Mouse (Mus musculus): ENCODE measurements at regions not wholly inside any gene's neighbourhood (a gene's known extent, or its start where the extent isn't known, plus 50 kb on each side); places are given as distances from the start of the nearest gene placed in this dataset.

GRCm38 (mm10) chr14:99547931-99548330 is 249.4 kb downstream of the Klf5 start:
- H3K4me1 ChIP-seq (ENCODE audit: insufficient read depth, low read length): no peaks in the 10 kb centered on the region
- no peak overlapping the region for H3K9ac ChIP-seq (replicated peaks; ENCODE audit: low read length, poor library complexity, severe bottlenecking)
- H3K4me3 ChIP-seq (ENCODE audit: low read depth, low read length): no peak overlapping the region
- H3K9me3 ChIP-seq (ENCODE audit: low read length): no peaks in the 10 kb centered on the region
- no peak overlapping the region for H3K27ac ChIP-seq (ENCODE audit: low read depth, low read length)
- no peak overlapping the region for H3K4me2 ChIP-seq (ENCODE audit: low read depth, low read length, poor library complexity, severe bottlenecking)
- H3K27me3 ChIP-seq (ENCODE audit: insufficient read depth, low read length): no peaks in the 10 kb centered on the region
- no peak for TF ChIP-seq CTCF (IDR thresholded peaks at IDR 0.05)
- ATAC-seq (ENCODE audit: low FRiP score): no peak
- WGBS: 86% methylated on average over 6 of the region's 6 CpGs
- DNase-seq (ENCODE audit: low spot score): no peak
- no peaks in the 10 kb centered on the region for H3K36me3 ChIP-seq (ENCODE audit: insufficient read depth, low read length)

- no peak for TF ChIP-seq CTCF (IDR thresholded peaks at IDR 0.05)
- Histone ChIP-seq H3K4me3 (ENCODE audit: low read depth, low read length) (no peak overlapping the region), H3K9ac (replicated peaks; ENCODE audit: low read length, poor library complexity, severe bottlenecking) (no peak overlapping the region), H3K4me2 (ENCODE audit: low read depth, low read length, poor library complexity, severe bottlenecking) (no peak overlapping the region), H3K9me3 (ENCODE audit: low read length) (no peaks in the 10 kb centered on the region), H3K27me3 (ENCODE audit: insufficient read depth, low read length) (no peaks in the 10 kb centered on the region), H3K27ac (ENCODE audit: low read depth, low read length) (no peak overlapping the region), H3K36me3 (ENCODE audit: insufficient read depth, low read length) (no peaks in the 10 kb centered on the region), H3K4me1 (ENCODE audit: insufficient read depth, low read length) (no peaks in the 10 kb centered on the region)
- 90% methylated on average over 14 of the region's 14 CpGs for WGBS
- ATAC-seq (ENCODE audit: low FRiP score): no peak
- DNase-seq (ENCODE audit: low spot score): no peak
These were observed 250.1 kb downstream of the Klf5 start for GRCm38 (mm10) chr14:99548363-99549248.

GRCm38 (mm10) chr14:99564024-99564423 is 265.5 kb downstream of the Klf5 start:
- Histone ChIP-seq H3K36me3 (ENCODE audit: insufficient read depth, low read length) (no peaks in the 10 kb centered on the region), H3K27ac (ENCODE audit: low read depth, low read length) (no peak overlapping the region), H3K4me3 (ENCODE audit: low read depth, low read length) (no peak overlapping the region), H3K4me2 (ENCODE audit: low read depth, low read length, poor library complexity, severe bottlenecking) (no peak overlapping the region), H3K9me3 (ENCODE audit: low read length) (no peaks in the 10 kb centered on the region), H3K4me1 (ENCODE audit: insufficient read depth, low read length) (no peaks in the 10 kb centered on the region), H3K27me3 (ENCODE audit: insufficient read depth, low read length) (no peaks in the 10 kb centered on the region), H3K9ac (replicated peaks; ENCODE audit: low read length, poor library complexity, severe bottlenecking) (no peak overlapping the region)
- WGBS: 91% methylated on average over 9 of the region's 9 CpGs
- ATAC-seq (ENCODE audit: low FRiP score) (no peak), DNase-seq (ENCODE audit: low spot score) (no peak)
- no peak for TF ChIP-seq CTCF (IDR thresholded peaks at IDR 0.05)

GRCm38 (mm10) chr14:99574146-99574545 is 275.7 kb downstream of the Klf5 start:
- TF ChIP-seq CTCF (IDR thresholded peaks at IDR 0.05): no peak

GRCm38 (mm10) chr14:99578665-99579064 is 280.2 kb downstream of the Klf5 start:
- DNase-seq (ENCODE audit: low spot score) (peak; percentile 9), ATAC-seq (ENCODE audit: low FRiP score) (no peak)
- Histone ChIP-seq H3K27me3 (ENCODE audit: insufficient read depth, low read length) (no peaks in the 10 kb centered on the region), H3K27ac (ENCODE audit: low read depth, low read length) (no peak overlapping the region), H3K36me3 (ENCODE audit: insufficient read depth, low read length) (no peaks in the 10 kb centered on the region), H3K4me2 (ENCODE audit: low read depth, low read length, poor library complexity, severe bottlenecking) (no peak overlapping the region), H3K4me3 (ENCODE audit: low read depth, low read length) (no peak overlapping the region), H3K4me1 (ENCODE audit: insufficient read depth, low read length) (0 out of 2 replicates have a peak, but pooled peaks cover 3% of the 10 kb centered on the region), H3K9ac (replicated peaks; ENCODE audit: low read length, poor library complexity, severe bottlenecking) (no peak overlapping the region), H3K9me3 (ENCODE audit: low read length) (no peaks in the 10 kb centered on the region)
- TF ChIP-seq CTCF (IDR thresholded peaks at IDR 0.05): no peak
- WGBS: 69% methylated on average over 17 of the region's 17 CpGs

More at GRCm38 (mm10) chr14:99574146-99574545, 275.7 kb downstream of the Klf5 start:
- WGBS: 89% methylated on average over 2 of the region's 2 CpGs
- no peaks in the 10 kb centered on the region for H3K36me3 ChIP-seq (ENCODE audit: insufficient read depth, low read length)
- H3K4me2 ChIP-seq (ENCODE audit: low read depth, low read length, poor library complexity, severe bottlenecking): no peak overlapping the region
- no peaks in the 10 kb centered on the region for H3K9me3 ChIP-seq (ENCODE audit: low read length)
- DNase-seq (ENCODE audit: low spot score) (no peak), ATAC-seq (ENCODE audit: low FRiP score) (no peak)
- H3K27ac ChIP-seq (ENCODE audit: low read depth, low read length): no peak overlapping the region
- H3K9ac ChIP-seq (replicated peaks; ENCODE audit: low read length, poor library complexity, severe bottlenecking): no peak overlapping the region
- no peaks in the 10 kb centered on the region for H3K27me3 ChIP-seq (ENCODE audit: insufficient read depth, low read length)
- H3K4me3 ChIP-seq (ENCODE audit: low read depth, low read length): no peak overlapping the region
- H3K4me1 ChIP-seq (ENCODE audit: insufficient read depth, low read length): 0 out of 2 replicates have a peak, but pooled peaks cover 2% of the 10 kb centered on the region

- Histone ChIP-seq H3K9me3 (ENCODE audit: low read length) (no peaks in the 10 kb centered on the region), H3K36me3 (ENCODE audit: insufficient read depth, low read length) (no peaks in the 10 kb centered on the region), H3K4me3 (ENCODE audit: low read depth, low read length) (no peak overlapping the region), H3K4me1 (ENCODE audit: insufficient read depth, low read length) (0 out of 2 replicates have a peak, but pooled peaks cover 3% of the 10 kb centered on the region), H3K27me3 (ENCODE audit: insufficient read depth, low read length) (no peaks in the 10 kb centered on the region), H3K4me2 (ENCODE audit: low read depth, low read length, poor library complexity, severe bottlenecking) (0 out of 2 replicates have a peak overlapping the region, but pooled peaks have one; percentile 4), H3K9ac (replicated peaks; ENCODE audit: low read length, poor library complexity, severe bottlenecking) (no peak overlapping the region), H3K27ac (ENCODE audit: low read depth, low read length) (no peak overlapping the region)
- ATAC-seq (ENCODE audit: low FRiP score) (no peak), DNase-seq (ENCODE audit: low spot score) (no peak)
- TF ChIP-seq CTCF (IDR thresholded peaks at IDR 0.05): no peak
- 21% methylated on average over 10 of the region's 10 CpGs for WGBS
These were observed 280.8 kb downstream of the Klf5 start for GRCm38 (mm10) chr14:99579271-99579759.

Data from midbrain, postnatal 0 days (tissue).